Mouse (Mus musculus) B cell, adult 67 days (primary cell): ENCODE results near the gene Vmn1r5. TPM values are rescaled to one million over a fixed set of nuclear protein-coding genes. Genes with fewer than 3 reads are reported as not detected.

Experiments used
- total RNA-seq, 2 experiments: library from RNA; stranded (reverse); gene quantifications; 4 replicates each; pipeline ENCODE4 v1.2.4; 2023

Gene Vmn1r5
- total RNA-seq: not detected

GRCm38 (mm10) chr6:56969973-56970372 lies at the start of gene Vmn1r5:
Gene Vmn1r5 (plus strand): TSS chr6:56970273.

GRCm38 (mm10) chr6:56923726-56924707 lies 46.1 kb upstream of the Vmn1r5 start, which contains the start of the genes Nt5c3 and Vmn1r4:
Gene Nt5c3 (minus strand): TSS chr6:56923932.
Gene Vmn1r4 (plus strand): TSS chr6:56924015.

GRCm38 (mm10) chr6:56996943-56997342 lies 26.9 kb downstream of the Vmn1r5 start, which contains the start of gene Vmn1r6:
Gene Vmn1r6 (plus strand): TSS chr6:56997243.

GRCm38 (mm10) chr6:57025224-57025623 lies 55.2 kb downstream of the Vmn1r5 start, which contains the start of gene Vmn1r7:
Gene Vmn1r7 (minus strand): TSS chr6:57025324.

GRCm38 (mm10) chr6:57031984-57032383 lies 61.9 kb downstream of the Vmn1r5 start, which contains the start of gene Vmn1r8:
Gene Vmn1r8 (plus strand): TSS chr6:57032284.

Other genes starting within 250 kb of the Vmn1r5 start
- gene Kbtbd2, start 172.5 kb upstream of the Vmn1r5 start, total RNA-seq: 10 to 100 TPM; 68.3 to 69.1 TPM
- gene Fkbp9, start 138.2 kb upstream of the Vmn1r5 start, total RNA-seq: not detected
- gene Nt5c3, start 46.3 kb upstream of the Vmn1r5 start, total RNA-seq: 10 to 100 TPM; 52.5 to 61.9 TPM
- gene Vmn1r4, start 46.3 kb upstream of the Vmn1r5 start, total RNA-seq: under 1 TPM in 1 of 2 experiments, not detected in 1; 0.70 TPM
- gene Vmn1r6, start 27.0 kb downstream of the Vmn1r5 start, total RNA-seq: not detected
- gene Vmn1r7, start 55.1 kb downstream of the Vmn1r5 start, total RNA-seq: not detected
- gene Vmn1r8, start 62.0 kb downstream of the Vmn1r5 start, total RNA-seq: not detected
- not detected for gene Vmn1r9, start 96.5 kb downstream of the Vmn1r5 start, total RNA-seq
- gene Vmn1r10, start 139.2 kb downstream of the Vmn1r5 start, total RNA-seq: not detected
- gene Vmn1r11, start 163.2 kb downstream of the Vmn1r5 start, total RNA-seq: not detected
- under 1 TPM in 1 of 2 experiments, not detected in 1; 0.09 TPM for gene Vmn1r12, start 186.6 kb downstream of the Vmn1r5 start, total RNA-seq
- not detected for gene Vmn1r13, start 233.0 kb downstream of the Vmn1r5 start, total RNA-seq